Mouse (Mus musculus) limb, embryonic 14.5 days (tissue): ENCODE results near the gene Pigx. TPM values are rescaled to one million over a fixed set of nuclear protein-coding genes. Genes with fewer than 3 reads are reported as not detected.

Experiments
- ATAC-seq: fragments of 200-750 bp; cut with Nextera tagmentation; 2 replicates; pipeline ENCODE4 v1.8.0; 2017; ENCODE audit warnings: low read depth, moderate number of reproducible peaks, moderate TSS enrichment; ENCODE audit not compliant: low FRiP score
- DNase-seq: peaks from one replicate; pipeline ENCODE4 v3.0.0-alpha.2; 2015; ENCODE audit warnings: low spot score
- H3K27ac ChIP-seq: fragments of 300-500 bp; sonication (generic); replicated peaks from 2 replicates; pipeline ENCODE4 v1.5.1; 2014; ENCODE audit warnings: low read depth, mild to moderate bottlenecking, low read length, moderate library complexity, mixed read lengths
- H3K27me3 ChIP-seq: fragments of 300-500 bp; sonication (generic); 2 replicates; pipeline ENCODE4 v1.6.1; 2014; ENCODE audit warnings: low read length, mixed read lengths; ENCODE audit not compliant: control insufficient read depth, insufficient read depth
- H3K36me3 ChIP-seq: fragments of 300-500 bp; sonication (generic); 2 replicates; pipeline ENCODE4 v1.6.1; 2014; ENCODE audit warnings: mild to moderate bottlenecking, low read length, moderate library complexity, mixed read lengths; ENCODE audit not compliant: control insufficient read depth, insufficient read depth
- H3K4me1 ChIP-seq: fragments of 300-500 bp; sonication (generic); 2 replicates; pipeline ENCODE4 v1.6.1; 2014; ENCODE audit warnings: antibody characterized with exemption, low read length, mixed read lengths; ENCODE audit not compliant: control insufficient read depth, insufficient read depth
- H3K4me2 ChIP-seq: fragments of 300-500 bp; sonication (generic); replicated peaks from 2 replicates; pipeline ENCODE4 v1.6.1; 2014; ENCODE audit warnings: low read depth, mild to moderate bottlenecking, low read length, moderate library complexity; ENCODE audit not compliant: severe bottlenecking
- H3K4me3 ChIP-seq: fragments of 300-500 bp; sonication (generic); replicated peaks from 2 replicates; pipeline ENCODE4 v1.5.1; 2014; ENCODE audit warnings: low read length
- H3K9ac ChIP-seq: fragments of 300-500 bp; sonication (generic); 2 replicates; pipeline ENCODE4 v1.6.1; 2014; ENCODE audit warnings: mild to moderate bottlenecking, low read depth, low read length, moderate library complexity; ENCODE audit not compliant: severe bottlenecking
- H3K9me3 ChIP-seq: fragments of 300-500 bp; sonication (generic); 2 replicates; pipeline ENCODE4 v1.6.1; 2016; ENCODE audit warnings: low read length; ENCODE audit not compliant: control insufficient read depth
- POLR2A ChIP-seq: fragments of 200-500 bp; IDR thresholded peaks from 2 replicates; pipeline ENCODE4 v1.8.0; 2012; ENCODE audit warnings: inconsistent platforms, mild to moderate bottlenecking, moderate library complexity, borderline replicate concordance; ENCODE audit not compliant: insufficient read depth, insufficient read length; ENCODE audit errors: extremely low read depth
- WGBS: fragments of 180-500 bp; shearing (Covaris S2); extraction: QIAGEN DNeasy Blood & Tissue Kit; methylation state at CpG from one replicate; pipeline ENCODE4 v1.1.7; 2014; 5-methylcytosine and 5-hydroxymethylcytosine counted together
- polyA plus RNA-seq, 2 experiments: library from polyadenylated mRNA; depleted of rRNA in 1 of 2; stranded (reverse) in 1 of 2; unstranded in 1 of 2; fragments of >200 nt; fragmentation: Nextera tagmentation in 1 of 2; extraction: Ambion mirVana in 1 of 2; gene quantifications; 2 replicates each; pipeline versions ENCODE4 v1.2.1 to v1.2.3; 2012 to 2014

Gene Pigx
- polyA plus RNA-seq, 2 experiments = 71.1 to 105 TPM

- Histone ChIP-seq H3K9ac (no peak overlapping the region), H3K9me3 (no peaks in the 10 kb centered on the region), H3K4me1 (no peaks in the 10 kb centered on the region), H3K27me3 (no peaks in the 10 kb centered on the region), H3K36me3 (no peaks in the 10 kb centered on the region), H3K27ac (no peak overlapping the region), H3K4me3 (no peak overlapping the region), H3K4me2 (no peak overlapping the region)
- WGBS = 87% methylated on average over 3 of the region's 3 CpGs
- TF ChIP-seq POLR2A = no peak
- DNase-seq (no peak), ATAC-seq (no peak)
These were observed 25.8 kb upstream of the Pigx start for GRCm38 (mm10) chr16:32125364-32125763.

GRCm38 (mm10) chr16:32124444-32125335 lies 25.1 kb upstream of the Pigx start:
- 73% methylated on average over 17 of the region's 17 CpGs for whole genome bisulfite sequencing

GRCm38 (mm10) chr16:32124020-32124419 lies 24.5 kb upstream of the Pigx start:
- Histone ChIP-seq H3K9ac (no peak overlapping the region), H3K4me2 (no peak overlapping the region), H3K27me3 (no peaks in the 10 kb centered on the region), H3K4me1 (no peaks in the 10 kb centered on the region), H3K36me3 (no peaks in the 10 kb centered on the region), H3K27ac (no peak overlapping the region), H3K4me3 (no peak overlapping the region), H3K9me3 (no peaks in the 10 kb centered on the region)
- TF ChIP-seq POLR2A = no peak
- ATAC-seq (no peak), DNase-seq (no peak)
- 88% methylated on average over 7 of the region's 7 CpGs for WGBS

More at GRCm38 (mm10) chr16:32124444-32125335, 25.1 kb upstream of the Pigx start:
- Histone ChIP-seq H3K27ac (no peak overlapping the region), H3K9ac (no peak overlapping the region), H3K27me3 (no peaks in the 10 kb centered on the region), H3K9me3 (no peaks in the 10 kb centered on the region), H3K4me2 (no peak overlapping the region), H3K36me3 (no peaks in the 10 kb centered on the region), H3K4me1 (no peaks in the 10 kb centered on the region), H3K4me3 (no peak overlapping the region)
- no peak for TF ChIP-seq POLR2A
- DNase-seq (no peak), ATAC-seq (no peak)

- H3K4me3 ChIP-seq = no peak overlapping the region
- TF ChIP-seq POLR2A = no peak
- no peak overlapping the region for H3K9ac ChIP-seq
- no peak overlapping the region for H3K27ac ChIP-seq
- no peaks in the 10 kb centered on the region for H3K9me3 ChIP-seq
- H3K27me3 ChIP-seq = no peaks in the 10 kb centered on the region
- no peak overlapping the region for H3K4me2 ChIP-seq
- WGBS = 73% methylated on average over 3 of the region's 3 CpGs
- DNase-seq (no peak), ATAC-seq (no peak)
- H3K4me1 ChIP-seq = no peaks in the 10 kb centered on the region
- no peaks in the 10 kb centered on the region for H3K36me3 ChIP-seq
These were observed 20.9 kb upstream of the Pigx start for GRCm38 (mm10) chr16:32120454-32120853.

- H3K4me1 ChIP-seq = no peaks in the 10 kb centered on the region
- no peaks in the 10 kb centered on the region for H3K9me3 ChIP-seq
- 46% methylated on average over 5 of the region's 5 CpGs for WGBS
- TF ChIP-seq POLR2A = no peak
- no peak overlapping the region for H3K9ac ChIP-seq
- no peaks in the 10 kb centered on the region for H3K27me3 ChIP-seq
- H3K36me3 ChIP-seq = no peaks in the 10 kb centered on the region
- ATAC-seq (no peak), DNase-seq (peak; percentile 16)
- no peak overlapping the region for H3K4me3 ChIP-seq
- H3K4me2 ChIP-seq = no peak overlapping the region
- H3K27ac ChIP-seq = no peak overlapping the region
These were observed 16.6 kb upstream of the Pigx start for GRCm38 (mm10) chr16:32116186-32116585.
